Mouse (Mus musculus) heart, postnatal 0 days (tissue): ENCODE measurements at regions not wholly inside any gene's neighbourhood (a gene's known extent, or its start where the extent isn't known, plus 50 kb on each side); places are given as distances from the start of the nearest gene placed in this dataset.

Experiments
- CTCF ChIP-seq: IDR thresholded peaks from 2 replicates; pipeline ENCODE4 v1.5.1; 2016; ENCODE audit warnings: antibody characterized with exemption, control low read depth, low read depth
- EP300 ChIP-seq: IDR thresholded peaks from 2 replicates; pipeline ENCODE4 v1.6.1; 2016; ENCODE audit warnings: antibody characterized with exemption, low read depth

GRCm38 (mm10) chr4:56230451-56230850 lies 509.4 kb upstream of the Gm26657 start:
- no peak for TF ChIP-seq CTCF
- no peak for TF ChIP-seq EP300
